Mouse (Mus musculus) midbrain, embryonic 14.5 days (tissue): ENCODE results near the gene Dnlz. TPM values are rescaled to one million over a fixed set of nuclear protein-coding genes. Genes with fewer than 3 reads are reported as not detected.
"Not testable (repeated sequence)": the region's sequence is repeated elsewhere in the genome, so short reads cannot be mapped to it uniquely, and the experiment has no call there.

Source experiments
- ATAC-seq: fragments of 200-750 bp; cut with Nextera tagmentation; 2 replicates; pipeline ENCODE4 v1.8.0; 2017; ENCODE audit warnings: moderate number of reproducible peaks, moderate library complexity; ENCODE audit not compliant: low FRiP score, low TSS enrichment
- DNase-seq: peaks from one replicate; pipeline ENCODE4 v3.0.0-alpha.2; 2015
- H3K27ac ChIP-seq: fragments of 300-500 bp; sonication (generic); replicated peaks from 2 replicates; pipeline ENCODE4 v1.5.1; 2014; ENCODE audit warnings: mild to moderate bottlenecking, low read depth, low read length, moderate library complexity
- H3K27me3 ChIP-seq: fragments of 300-500 bp; sonication (generic); 2 replicates; pipeline ENCODE4 v1.6.1; 2014; ENCODE audit warnings: low read length, control low read depth, mixed read lengths; ENCODE audit not compliant: control insufficient read depth, insufficient read depth
- H3K36me3 ChIP-seq: fragments of 300-500 bp; sonication (generic); 2 replicates; pipeline ENCODE4 v1.6.1; 2014; ENCODE audit warnings: low read length, control low read depth; ENCODE audit not compliant: control insufficient read depth, insufficient read depth
- H3K4me1 ChIP-seq: fragments of 300-500 bp; sonication (generic); 2 replicates; pipeline ENCODE4 v1.6.1; 2014; ENCODE audit warnings: mild to moderate bottlenecking, antibody characterized with exemption, low read length, control low read depth; ENCODE audit not compliant: control insufficient read depth, insufficient read depth
- H3K4me2 ChIP-seq: fragments of 300-500 bp; sonication (generic); 2 replicates; pipeline ENCODE4 v1.6.1; 2014; ENCODE audit warnings: mild to moderate bottlenecking, low read length, moderate library complexity
- H3K4me3 ChIP-seq: fragments of 300-500 bp; sonication (generic); replicated peaks from 2 replicates; pipeline ENCODE4 v1.5.1; 2014; ENCODE audit warnings: low read depth, low read length
- H3K9ac ChIP-seq: fragments of 300-500 bp; sonication (generic); replicated peaks from 2 replicates; pipeline ENCODE4 v1.6.1; 2014; ENCODE audit warnings: mild to moderate bottlenecking, low read length, moderate library complexity
- H3K9me3 ChIP-seq: fragments of 300-500 bp; sonication (generic); 2 replicates; pipeline ENCODE4 v1.6.1; 2016; ENCODE audit warnings: low read length, control low read depth, mixed read lengths; ENCODE audit not compliant: control insufficient read depth
- WGBS: fragments of 180-500 bp; shearing (Covaris S2); extraction: QIAGEN DNeasy Blood & Tissue Kit; methylation state at CpG from one replicate; pipeline ENCODE4 v1.1.7; 2014; 5-methylcytosine and 5-hydroxymethylcytosine counted together
- polyA plus RNA-seq: library from polyadenylated mRNA; unstranded; fragments of >200 nt; fragmentation: Nextera tagmentation; extraction: Ambion mirVana; gene quantifications from 2 replicates; pipeline ENCODE4 v1.2.1, GENCODE M21; 2014

Dnlz gene
- polyA plus RNA-seq, 1 experiment from 2014 or later, result 28.1 TPM

GRCm38 (mm10) chr2:26388682-26389153 lies 36.8 kb upstream of the Dnlz start:
- H3K27ac ChIP-seq, result peak overlapping the region; percentile 77
- H3K4me2 ChIP-seq, result peak overlapping the region; percentile 98
- H3K36me3 ChIP-seq, result peaks cover 77% of the 10 kb centered on the region
- no peaks in the 10 kb centered on the region for H3K9me3 ChIP-seq
- ATAC-seq (peak; percentile 57), DNase-seq (peak; percentile 18)
- peak overlapping the region; percentile 97 for H3K4me3 ChIP-seq
- no peaks in the 10 kb centered on the region for H3K27me3 ChIP-seq
- under 1% methylated on average over 44 of the region's 45 CpGs for WGBS
- peak overlapping the region; percentile 92 for H3K9ac ChIP-seq
- H3K4me1 ChIP-seq, result peaks cover 12% of the 10 kb centered on the region

GRCm38 (mm10) chr2:26387713-26388112 lies 35.8 kb upstream of the Dnlz start:
- Histone ChIP-seq H3K36me3 (peaks cover 77% of the 10 kb centered on the region), H3K9me3 (no peaks in the 10 kb centered on the region), H3K9ac (no peak overlapping the region), H3K4me2 (peak overlapping the region; percentile 98), H3K27me3 (no peaks in the 10 kb centered on the region), H3K4me1 (peaks cover 12% of the 10 kb centered on the region), H3K27ac (no peak overlapping the region), H3K4me3 (peak overlapping the region; percentile 97; the same call in 1 of the 2 replicates)
- WGBS, result 94% methylated on average over 3 of the region's 3 CpGs
- DNase-seq (no peak), ATAC-seq (no peak)

GRCm38 (mm10) chr2:26380871-26381270 lies 29.0 kb upstream of the Dnlz start:
- H3K9me3 ChIP-seq, H3K4me1 ChIP-seq, H3K27me3 ChIP-seq, ATAC-seq, DNase-seq: not testable (repeated sequence)
- H3K4me2 ChIP-seq, result peak overlapping the region; percentile 91
- peak overlapping the region; percentile 70; the same call in 1 of the 2 replicates for H3K27ac ChIP-seq
- H3K9ac ChIP-seq, result peak overlapping the region; percentile 78
- H3K36me3 ChIP-seq, result peaks cover 71% of the 10 kb centered on the region
- WGBS, result 31% methylated on average over 6 of the region's 6 CpGs
- peak overlapping the region; percentile 77 for H3K4me3 ChIP-seq

GRCm38 (mm10) chr2:26380131-26380771 lies 28.3 kb upstream of the Dnlz start, which contains the start of gene Snapc4:
Snapc4 (minus strand) TSS chr2:26380653.
- Histone ChIP-seq H3K4me1 (peaks cover 7% of the 10 kb centered on the region; the same call in 1 of the 2 replicates), H3K9ac (peak within 1 kb of the TSS; percentile 78), H3K4me3 (peak within 1 kb of the TSS; percentile 77), H3K4me2 (peak within 1 kb of the TSS; percentile 91), H3K27ac (peak within 1 kb of the TSS; percentile 70; the same call in 1 of the 2 replicates), H3K36me3 (peaks cover 70% of the 10 kb centered on the region), H3K9me3 (no peaks in the 10 kb centered on the region), H3K27me3 (no peaks in the 10 kb centered on the region)
- under 1% methylated on average over 38 of the region's 38 CpGs for WGBS
- ATAC-seq, result peak; percentile 95
- DNase-seq, result peak; percentile 94

GRCm38 (mm10) chr2:26372396-26372795 lies 20.5 kb upstream of the Dnlz start:
- DNase-seq (no peak), ATAC-seq (no peak)
- Histone ChIP-seq H3K4me2 (no peak overlapping the region), H3K36me3 (peaks cover 98% of the 10 kb centered on the region), H3K9ac (no peak overlapping the region), H3K4me1 (no peaks in the 10 kb centered on the region), H3K9me3 (no peaks in the 10 kb centered on the region), H3K27ac (no peak overlapping the region), H3K4me3 (no peak overlapping the region), H3K27me3 (no peaks in the 10 kb centered on the region)
- WGBS, result 96% methylated on average over 8 of the region's 8 CpGs

GRCm38 (mm10) chr2:26368572-26368971 lies 16.7 kb upstream of the Dnlz start:
- Histone ChIP-seq H3K36me3 (peaks cover 97% of the 10 kb centered on the region), H3K27ac (no peak overlapping the region), H3K4me1 (no peaks in the 10 kb centered on the region), H3K27me3 (no peaks in the 10 kb centered on the region), H3K4me2 (no peak overlapping the region), H3K9me3 (no peaks in the 10 kb centered on the region), H3K9ac (no peak overlapping the region), H3K4me3 (no peak overlapping the region)
- DNase-seq (no peak), ATAC-seq (no peak)
- WGBS, result 94% methylated on average over 1 of the region's 1 CpGs

GRCm38 (mm10) chr2:26367911-26368310 lies 16.0 kb upstream of the Dnlz start:
- Histone ChIP-seq H3K27ac (no peak overlapping the region), H3K36me3 (peaks cover 96% of the 10 kb centered on the region), H3K27me3 (no peaks in the 10 kb centered on the region), H3K4me2 (no peak overlapping the region), H3K4me3 (no peak overlapping the region), H3K9ac (no peak overlapping the region), H3K9me3 (no peaks in the 10 kb centered on the region), H3K4me1 (no peaks in the 10 kb centered on the region)
- ATAC-seq (no peak), DNase-seq (no peak)
- 94% methylated on average over 6 of the region's 6 CpGs for WGBS

- Histone ChIP-seq H3K4me3 (no peak overlapping the region), H3K27me3 (no peaks in the 10 kb centered on the region), H3K4me1 (no peaks in the 10 kb centered on the region), H3K36me3 (peaks cover 72% of the 10 kb centered on the region), H3K4me2 (no peak overlapping the region), H3K9ac (no peak overlapping the region), H3K27ac (no peak overlapping the region), H3K9me3 (no peaks in the 10 kb centered on the region)
- ATAC-seq (no peak), DNase-seq (no peak)
- 89% methylated on average over 10 of the region's 10 CpGs for whole genome bisulfite sequencing
Measured at GRCm38 (mm10) chr2:26364738-26365465, 13.0 kb upstream of the Dnlz start.
